Mouse (Mus musculus): ENCODE results near the gene 1700122O11Rik. TPM values are rescaled to one million over a fixed set of nuclear protein-coding genes. Genes with fewer than 3 reads are reported as not detected.

1700122O11Rik gene
- not detected in 2 replicates for total RNA-seq (2014; fragmentation: Nextera tagmentation)
- total RNA-seq (2017) = not detected in 2 replicates

DNA sequence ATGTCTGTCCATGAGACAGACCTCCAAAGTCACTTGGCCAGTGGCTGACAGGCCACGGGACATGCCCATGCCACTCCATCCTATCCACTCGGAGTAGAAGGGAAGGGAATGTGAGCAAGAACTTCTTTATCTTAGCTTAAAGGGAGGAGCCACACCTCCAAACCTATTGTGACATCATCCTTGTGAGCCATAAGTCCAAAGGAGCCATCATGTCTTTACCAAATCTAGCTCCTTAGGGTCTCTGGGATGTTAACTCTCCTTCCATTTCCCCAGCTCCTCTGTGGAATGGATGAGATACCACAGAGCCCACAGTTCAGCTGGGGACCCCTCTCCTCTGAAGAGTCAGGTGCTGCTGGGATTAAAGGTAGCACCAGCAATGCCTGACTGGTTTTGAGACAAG lies at the start of gene 1700122O11Rik:
1700122O11Rik (minus strand) TSS at position 101 of the 400 bp plus-strand sequence.
- no peak for ATAC-seq (replicated peaks; ENCODE audit: low FRiP score, low TSS enrichment, poor library complexity, severe bottlenecking)

DNA sequence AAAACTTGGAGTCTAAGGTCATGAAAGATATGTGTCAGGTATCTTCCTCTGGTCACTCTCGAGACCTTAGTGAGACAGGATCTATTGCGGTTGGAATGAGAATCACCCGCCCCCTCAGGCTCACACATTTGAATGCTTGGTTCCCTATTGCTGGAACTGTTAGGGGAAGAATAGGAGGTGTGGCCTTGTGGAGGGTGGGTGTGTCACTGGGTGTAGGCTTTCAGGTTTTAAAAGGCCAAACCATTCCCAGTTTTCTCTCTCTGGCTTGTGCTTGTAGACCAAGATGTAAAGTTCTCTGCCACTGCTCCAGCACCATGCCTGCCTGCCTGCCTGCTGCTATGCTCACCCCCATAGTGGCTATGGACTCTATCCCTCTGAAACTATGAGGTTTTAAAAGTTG lies 42.5 kb upstream of the 1700122O11Rik start:
- no peak for ATAC-seq (replicated peaks; ENCODE audit: low FRiP score, low TSS enrichment, poor library complexity, severe bottlenecking)

GRCm38 (mm10) chr17:48067729-48068128 lies 29.6 kb upstream of the 1700122O11Rik start:
- ATAC-seq (replicated peaks; ENCODE audit: low FRiP score, low TSS enrichment, poor library complexity, severe bottlenecking) = no peak

DNA sequence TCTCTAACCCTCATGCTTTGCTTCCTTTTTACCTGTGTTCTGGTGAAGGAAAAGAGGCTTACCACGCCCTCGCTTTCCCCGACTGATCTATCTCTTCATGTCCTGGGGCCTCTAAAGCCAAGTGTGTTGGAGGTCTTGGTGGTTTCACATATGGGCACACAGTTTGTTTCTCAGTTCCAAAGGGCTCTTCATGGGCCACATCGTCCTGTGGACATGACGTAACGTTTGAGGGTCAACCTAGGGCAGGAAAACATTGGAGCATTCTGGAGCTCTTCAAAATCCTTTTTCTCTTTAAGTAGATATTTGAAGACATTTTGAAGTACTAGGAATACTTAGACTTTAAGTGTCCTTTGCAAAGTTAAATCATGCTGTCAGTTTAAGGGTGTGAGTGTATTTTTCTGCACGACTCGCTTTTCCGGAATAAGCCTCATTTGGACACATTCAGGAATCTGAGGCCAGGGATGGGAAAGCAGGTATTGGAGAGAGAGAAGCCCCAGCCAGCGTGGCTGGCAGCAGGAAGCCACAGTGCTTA lies 29.1 kb upstream of the 1700122O11Rik start:
- ATAC-seq (replicated peaks; ENCODE audit: low FRiP score, low TSS enrichment, poor library complexity, severe bottlenecking) = no peak

- no peak for ATAC-seq (replicated peaks; ENCODE audit: low FRiP score, low TSS enrichment, poor library complexity, severe bottlenecking)
These were observed 27.0 kb upstream of the 1700122O11Rik start for GRCm38 (mm10) chr17:48065081-48065501.

- ATAC-seq (replicated peaks; ENCODE audit: low FRiP score, low TSS enrichment, poor library complexity, severe bottlenecking) = no peak
These were observed 26.2 kb upstream of the 1700122O11Rik start for GRCm38 (mm10) chr17:48064196-48064843.

- no peak for ATAC-seq (replicated peaks; ENCODE audit: low FRiP score, low TSS enrichment, poor library complexity, severe bottlenecking)
These were observed 19.3 kb upstream of the 1700122O11Rik start for GRCm38 (mm10) chr17:48057382-48057781.

DNA sequence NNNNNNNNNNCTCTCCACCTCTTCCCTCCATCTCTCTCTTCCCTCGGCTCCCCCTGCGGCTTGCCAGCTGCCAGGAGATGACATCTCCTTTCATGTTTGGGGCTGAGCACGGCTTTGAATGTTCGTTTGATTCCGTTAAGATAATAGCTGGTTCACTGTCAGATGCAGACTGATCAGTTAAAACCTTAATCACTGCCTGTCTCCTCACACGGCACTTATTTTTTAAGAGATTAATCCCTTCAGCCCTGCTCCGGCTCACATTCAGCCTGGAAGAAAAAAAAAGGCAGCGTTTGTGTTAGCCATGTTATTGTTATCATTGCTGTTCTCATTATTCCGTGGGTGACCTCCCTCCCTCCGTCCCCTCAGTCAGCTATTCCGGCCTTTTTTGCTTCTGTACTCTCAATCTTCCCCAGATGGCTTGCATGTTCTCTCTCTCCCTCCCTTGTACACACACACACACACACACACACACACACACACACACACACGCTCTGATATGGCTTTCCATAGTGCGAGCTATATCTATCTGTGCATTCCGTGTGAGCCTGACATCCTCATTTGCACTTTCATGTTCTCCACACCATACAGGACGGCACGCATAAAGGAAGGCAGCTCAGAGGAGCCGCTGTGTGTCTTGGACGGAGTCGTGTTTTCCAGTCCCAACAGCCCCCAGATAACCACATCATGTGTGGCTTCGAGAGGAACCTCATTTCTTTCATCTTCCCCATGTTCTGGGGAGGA lies 17.2 kb upstream of the 1700122O11Rik start:
- ATAC-seq (replicated peaks; ENCODE audit: low FRiP score, low TSS enrichment, poor library complexity, severe bottlenecking) = no peak

- ATAC-seq (replicated peaks; ENCODE audit: low FRiP score, low TSS enrichment, poor library complexity, severe bottlenecking) = no peak
These were observed 15.6 kb upstream of the 1700122O11Rik start for GRCm38 (mm10) chr17:48053646-48054045.

GRCm38 (mm10) chr17:48052338-48053067 lies 14.4 kb upstream of the 1700122O11Rik start:
- ATAC-seq (replicated peaks; ENCODE audit: low FRiP score, low TSS enrichment, poor library complexity, severe bottlenecking) = no peak

DNA sequence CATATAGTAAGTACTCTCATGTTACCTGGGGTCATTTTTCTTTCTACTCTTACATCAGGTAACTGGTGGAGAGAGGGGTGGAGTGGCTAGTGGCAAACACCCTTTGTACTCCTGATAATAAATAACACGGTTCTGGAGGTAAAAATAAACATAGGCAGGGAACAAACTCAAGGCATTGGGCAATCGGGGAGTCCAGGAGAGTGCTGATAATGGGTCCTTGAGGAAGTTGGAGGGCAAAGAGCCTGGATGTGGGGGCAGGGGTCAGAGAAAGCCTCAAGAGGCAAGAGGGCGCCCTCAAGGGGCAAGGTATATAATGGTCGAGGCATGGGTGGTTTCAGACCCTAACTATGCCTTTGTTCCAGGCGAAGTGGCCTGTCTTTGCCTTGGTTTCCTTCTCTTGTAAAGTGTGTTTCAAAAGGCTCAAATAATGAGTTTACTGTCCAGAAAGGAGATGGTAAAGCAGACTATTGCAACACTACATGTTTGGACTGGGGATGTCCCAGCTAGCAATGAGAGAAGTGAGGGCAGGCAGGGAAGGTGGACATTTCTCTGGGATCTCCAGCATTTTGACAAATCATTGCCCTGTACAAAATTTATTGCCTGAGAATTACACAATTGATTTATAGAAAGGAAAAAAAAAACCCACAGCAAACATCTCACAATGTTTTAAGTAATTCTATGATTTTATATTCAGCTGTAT lies 13.7 kb upstream of the 1700122O11Rik start:
- ATAC-seq (replicated peaks; ENCODE audit: low FRiP score, low TSS enrichment, poor library complexity, severe bottlenecking) = no peak

GRCm38 (mm10) chr17:48045631-48046030 lies 7.5 kb upstream of the 1700122O11Rik start:
- ATAC-seq (replicated peaks; ENCODE audit: low FRiP score, low TSS enrichment, poor library complexity, severe bottlenecking) = peak; percentile 58; the same call in 1 of the 2 replicates

- ATAC-seq (replicated peaks; ENCODE audit: low FRiP score, low TSS enrichment, poor library complexity, severe bottlenecking) = no peak
These were observed 5.2 kb upstream of the 1700122O11Rik start for GRCm38 (mm10) chr17:48043154-48043880.

DNA sequence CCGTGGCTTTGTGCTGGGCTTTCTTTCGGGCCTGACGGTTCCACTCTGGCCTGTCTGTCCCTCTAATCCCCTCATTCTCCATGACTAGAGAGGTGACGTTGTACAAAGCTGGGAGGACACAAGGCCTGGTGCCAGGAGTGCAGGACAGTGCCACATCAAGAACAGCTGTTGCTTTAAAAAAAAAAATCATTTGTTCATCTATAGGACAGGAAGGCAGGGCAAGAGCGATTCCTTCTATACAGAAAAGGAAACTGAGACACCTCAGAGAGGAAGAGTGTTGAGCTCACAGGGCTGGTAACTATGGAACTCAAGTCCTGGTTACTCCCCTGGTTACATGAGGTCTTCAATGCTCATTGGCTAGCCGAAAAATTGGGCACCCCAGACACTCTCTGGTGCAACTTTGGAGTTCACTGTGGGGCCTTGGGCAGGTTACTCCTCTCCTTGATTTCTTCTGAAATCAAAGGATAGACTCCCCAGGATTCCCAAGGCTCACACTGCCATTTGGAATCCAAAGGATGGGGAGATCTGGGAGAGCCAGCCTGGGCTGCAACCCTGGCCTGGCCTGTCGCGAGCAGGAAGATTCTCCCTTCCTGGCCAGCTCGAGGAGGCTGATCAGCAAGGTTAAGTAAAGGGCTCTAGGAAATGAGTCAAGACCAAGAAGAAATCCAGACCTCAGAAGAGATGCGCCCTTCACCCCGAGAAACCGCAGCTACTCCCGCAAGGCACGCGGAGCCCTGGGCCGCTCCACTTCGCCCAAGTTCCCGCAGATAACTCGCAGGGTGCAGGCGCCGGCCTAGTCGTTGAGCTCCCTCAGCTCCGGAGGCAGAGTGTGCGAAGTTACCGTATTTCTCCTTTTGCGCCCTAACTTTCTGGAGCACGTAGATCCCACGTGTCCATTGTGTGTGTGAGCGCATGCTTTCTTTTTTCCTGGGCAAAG lies 3.5 kb upstream of the 1700122O11Rik start:
- ATAC-seq (replicated peaks; ENCODE audit: low FRiP score, low TSS enrichment, poor library complexity, severe bottlenecking) = peak; percentile 70

DNA sequence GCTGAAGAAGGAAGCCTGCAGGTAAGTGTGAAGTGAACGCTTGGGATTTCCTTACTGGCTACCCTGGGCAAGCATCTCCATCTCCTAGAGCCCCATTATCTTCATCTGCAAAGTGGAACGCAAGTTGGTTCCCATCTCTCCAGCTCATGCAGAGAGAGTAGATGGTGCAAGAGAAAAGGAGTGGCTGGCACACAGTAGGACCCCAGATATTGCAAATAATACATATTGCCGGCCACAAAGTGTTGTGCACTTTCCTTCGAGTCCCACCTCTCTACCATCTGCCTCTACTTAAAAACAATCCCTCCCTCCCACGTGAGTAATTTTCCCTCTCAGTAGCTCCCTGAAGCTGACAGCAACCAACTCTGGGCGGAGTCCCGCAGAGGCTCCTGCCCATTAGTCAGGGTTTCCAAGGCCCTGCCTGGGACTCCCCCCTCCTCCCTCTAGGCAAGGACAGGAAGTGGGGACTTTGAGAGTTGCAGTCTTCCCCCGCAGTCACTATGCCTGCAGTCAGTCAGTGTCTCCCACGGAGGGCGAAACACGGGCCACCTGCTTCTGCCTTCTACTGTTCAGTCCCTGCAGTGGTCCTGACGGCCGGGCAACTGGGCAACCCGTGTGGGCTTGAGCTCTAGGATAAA lies 1.3 kb upstream of the 1700122O11Rik start:
- peak; percentile 81 for ATAC-seq (replicated peaks; ENCODE audit: low FRiP score, low TSS enrichment, poor library complexity, severe bottlenecking)

GRCm38 (mm10) chr17:48036921-48037320 lies 1.2 kb downstream of the 1700122O11Rik start:
- no peak for ATAC-seq (replicated peaks; ENCODE audit: low FRiP score, low TSS enrichment, poor library complexity, severe bottlenecking)
